Mouse (Mus musculus) thymus, adult 2 months (tissue): ENCODE data around the gene Alkbh2. TPM values are rescaled to one million over a fixed set of nuclear protein-coding genes. Genes with fewer than 3 reads are reported as not detected.

Source experiments
- DNase-seq: peaks from one replicate; pipeline ENCODE4 v3.0.0; 2021
- H3K27ac ChIP-seq: fragments of 200-500 bp; 2 replicates; pipeline ENCODE4 v1.5.1; 2012; ENCODE audit warnings: low read length, control low read depth; ENCODE audit not compliant: control insufficient read depth, insufficient read depth
- H3K27me3 ChIP-seq: fragments of 200-500 bp; 2 replicates; pipeline ENCODE4 v1.6.1; 2012; ENCODE audit warnings: mild to moderate bottlenecking, low read length, moderate library complexity, mixed read lengths; ENCODE audit not compliant: control insufficient read depth, insufficient read depth
- H3K36me3 ChIP-seq: fragments of 200-500 bp; 2 replicates; pipeline ENCODE4 v1.6.1; 2012; ENCODE audit warnings: mild to moderate bottlenecking, low read length, moderate library complexity; ENCODE audit not compliant: control insufficient read depth, insufficient read depth
- H3K4me1 ChIP-seq: fragments of 200-500 bp; replicated peaks from 2 replicates; pipeline ENCODE4 v1.6.1; 2012; ENCODE audit warnings: low read length; ENCODE audit not compliant: control insufficient read depth, insufficient read depth
- H3K4me3 ChIP-seq: fragments of 200-500 bp; 2 replicates; pipeline ENCODE4 v1.5.1; 2012; ENCODE audit warnings: mild to moderate bottlenecking, low read length, control low read depth, moderate library complexity; ENCODE audit not compliant: control insufficient read depth, insufficient read depth
- CTCF ChIP-seq: fragments of 200-500 bp; IDR thresholded peaks from 2 replicates; pipeline ENCODE4 v1.5.1; 2012; ENCODE audit warnings: mild to moderate bottlenecking, control low read depth, low read length, moderate library complexity, borderline replicate concordance; ENCODE audit not compliant: control insufficient read depth, poor library complexity, insufficient read depth; ENCODE audit errors: extremely low read depth
- POLR2A ChIP-seq: fragments of 200-500 bp; IDR thresholded peaks from 2 replicates; pipeline ENCODE4 v1.6.1; 2012; ENCODE audit warnings: mild to moderate bottlenecking, low read length, control low read depth, moderate library complexity; ENCODE audit not compliant: control insufficient read depth, poor library complexity, insufficient read depth; ENCODE audit errors: extremely low read depth
- WGBS: fragments of 180-500 bp; shearing (Covaris S2); methylation state at CpG from one replicate; pipeline ENCODE4 v1.1.7; 2018; 5-methylcytosine and 5-hydroxymethylcytosine counted together
- polyA plus RNA-seq: library from polyadenylated mRNA; depleted of rRNA; stranded (reverse); fragments of >200 nt; gene quantifications from 2 replicates; pipeline ENCODE4 v1.2.3, GENCODE M21; 2012; rRNA removed

The Alkbh2 gene
- polyA plus RNA-seq, 1 experiment: 14.5 TPM

DNA sequence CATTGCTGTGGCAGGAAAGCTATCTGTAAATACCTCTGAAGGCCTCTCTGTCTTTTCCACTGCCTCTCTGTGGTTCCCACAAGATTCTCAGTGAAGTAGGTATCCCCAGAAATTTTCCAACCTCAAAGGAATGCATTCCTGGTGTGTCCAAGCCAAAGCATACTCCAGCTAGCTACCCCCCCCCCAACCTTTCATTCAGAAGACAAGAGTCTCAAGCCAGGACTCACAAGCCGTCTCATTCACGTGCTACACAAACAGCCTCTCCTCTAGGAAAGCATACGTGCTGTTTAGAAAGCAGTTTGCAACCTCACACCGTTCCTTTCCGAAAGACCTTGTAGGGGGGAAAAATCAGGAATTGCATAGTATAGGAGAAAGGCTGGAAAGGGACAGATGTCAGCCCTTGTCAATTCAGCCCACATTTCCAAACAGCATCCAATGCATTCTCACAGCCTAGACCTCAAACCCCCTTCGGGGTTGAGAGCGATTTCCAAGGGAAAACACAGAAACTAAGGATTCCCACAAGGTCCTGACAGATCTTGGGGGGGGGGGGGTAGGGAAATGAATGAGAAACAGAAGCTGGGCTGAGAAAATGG, 37.5 kb downstream of the Alkbh2 start:
- TF ChIP-seq CTCF (no peak), POLR2A (no peak)
- 34% methylated on average over 7 of the region's 7 CpGs for WGBS
- H3K27ac ChIP-seq: no peak overlapping the region
- no peak overlapping the region for H3K4me3 ChIP-seq
- H3K27me3 ChIP-seq: no peaks in the 10 kb centered on the region
- no peaks in the 10 kb centered on the region for H3K36me3 ChIP-seq
- H3K4me1 ChIP-seq: peaks cover 2% of the 10 kb centered on the region; the same call in 1 of the 2 replicates
- DNase-seq: no peak

DNA sequence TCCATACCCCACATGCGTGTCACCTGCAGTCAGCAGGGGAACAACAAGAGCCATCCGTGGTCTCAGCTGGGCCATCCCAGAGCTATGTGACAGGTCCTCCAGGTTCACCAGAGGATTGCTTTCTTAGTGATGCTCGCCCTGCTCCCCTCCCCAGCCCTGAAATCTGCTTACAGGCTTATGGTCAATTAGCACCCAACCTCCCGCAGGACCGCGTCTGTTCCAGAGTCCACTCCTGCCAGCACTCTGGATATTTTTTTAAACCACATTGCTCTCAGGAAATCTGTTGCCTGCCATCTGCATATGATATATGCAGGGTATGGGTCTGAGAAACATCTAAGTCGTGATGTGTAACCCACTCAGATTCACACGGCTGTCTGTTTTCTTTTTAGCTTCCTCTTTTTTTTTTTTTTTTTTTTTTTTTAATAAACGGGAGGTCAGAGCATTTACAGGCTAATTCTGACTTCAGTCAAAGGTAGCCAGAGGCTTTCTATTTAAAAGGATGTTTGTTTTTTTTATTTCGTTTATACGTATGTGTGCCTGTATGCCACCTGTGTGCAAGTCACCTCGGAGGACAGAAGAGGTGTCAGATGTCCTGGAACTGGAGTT, 40.0 kb downstream of the Alkbh2 start:
- Histone ChIP-seq H3K4me1 (peaks cover 2% of the 10 kb centered on the region; the same call in 1 of the 2 replicates), H3K36me3 (no peaks in the 10 kb centered on the region), H3K27ac (no peak overlapping the region), H3K4me3 (no peak overlapping the region), H3K27me3 (no peaks in the 10 kb centered on the region)
- 53% methylated on average over 12 of the region's 12 CpGs for WGBS
- TF ChIP-seq POLR2A (no peak), CTCF (no peak)
- DNase-seq: no peak

DNA sequence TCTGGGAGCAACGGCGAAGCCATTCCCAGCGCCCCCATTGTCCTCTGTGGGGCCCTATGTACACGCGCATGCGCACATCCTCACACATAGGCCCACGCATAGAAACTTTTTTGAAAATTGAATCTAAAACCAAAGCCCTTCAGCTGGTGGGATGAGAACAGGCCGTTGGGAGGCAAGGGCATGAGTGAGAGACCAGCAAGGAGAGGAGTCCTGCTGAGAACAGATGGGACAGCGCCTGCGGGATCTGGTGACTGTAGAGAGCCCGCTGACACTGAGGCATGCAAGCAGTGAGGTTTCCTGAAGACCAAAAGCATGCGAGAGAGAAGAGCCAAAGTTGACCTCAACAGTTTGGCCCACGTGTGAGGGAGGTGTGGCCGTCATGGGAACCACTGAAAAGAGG, 42.5 kb downstream of the Alkbh2 start:
- H3K27me3 ChIP-seq: no peaks in the 10 kb centered on the region
- H3K36me3 ChIP-seq: no peaks in the 10 kb centered on the region
- no peak overlapping the region for H3K4me3 ChIP-seq
- DNase-seq: no peak
- H3K4me1 ChIP-seq: no peaks in the 10 kb centered on the region
- WGBS: 81% methylated on average over 14 of the region's 14 CpGs
- H3K27ac ChIP-seq: no peak overlapping the region
- no peak for TF ChIP-seq POLR2A
- no peak for TF ChIP-seq CTCF

DNA sequence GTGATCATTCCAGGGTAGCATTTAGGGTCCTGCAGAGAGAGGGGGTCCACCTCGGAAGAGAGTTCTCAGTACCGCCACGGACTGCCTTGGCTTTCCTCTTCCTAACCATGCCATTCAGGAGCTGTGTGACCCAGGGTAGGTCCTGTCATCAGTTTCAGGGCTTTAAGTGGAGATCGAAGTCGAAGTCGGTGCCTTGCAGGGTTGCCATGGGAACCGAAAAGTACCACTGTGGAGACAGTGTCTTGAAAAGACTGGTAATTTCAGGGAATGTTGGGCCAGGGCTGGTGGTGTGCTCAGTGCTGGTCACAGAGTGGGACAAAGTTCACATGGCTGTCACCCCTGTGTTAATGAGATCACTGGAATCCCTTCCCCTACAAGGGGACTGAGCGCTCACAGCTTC, 51.0 kb downstream of the Alkbh2 start:
- Histone ChIP-seq H3K27ac (no peak overlapping the region), H3K4me3 (no peak overlapping the region), H3K27me3 (no peaks in the 10 kb centered on the region), H3K4me1 (no peaks in the 10 kb centered on the region), H3K36me3 (no peaks in the 10 kb centered on the region)
- no peak for DNase-seq
- WGBS: 77% methylated on average over 8 of the region's 8 CpGs
- no peak for TF ChIP-seq CTCF
- TF ChIP-seq POLR2A: no peak

Other genes starting within 250 kb of the Alkbh2 start
- gene Coro1c, start 219.5 kb downstream of the Alkbh2 start, polyA plus RNA-seq: 67.8 and 78.3 TPM in 2 replicates
- gene Ssh1, start 134.3 kb downstream of the Alkbh2 start, polyA plus RNA-seq: 10.7 and 11.6 TPM in 2 replicates
- gene Dao, start 124.5 kb downstream of the Alkbh2 start, polyA plus RNA-seq: 0.11 and 0.36 TPM in 2 replicates
- 25.2 and 26.8 TPM in 2 replicates for gene Usp30, start 62.8 kb downstream of the Alkbh2 start, polyA plus RNA-seq
- gene Svop, start 36.6 kb downstream of the Alkbh2 start, polyA plus RNA-seq: 0.05 TPM in 1 of 2 replicates, not detected in the other
- gene Ung, start 2.2 kb upstream of the Alkbh2 start, polyA plus RNA-seq: 21.7 and 28.9 TPM in 2 replicates
- gene Acacb, start 18.3 kb upstream of the Alkbh2 start, polyA plus RNA-seq: 20.1 and 24.4 TPM in 2 replicates
- gene Foxn4, start 145.6 kb upstream of the Alkbh2 start, polyA plus RNA-seq: 0.20 and 0.26 TPM in 2 replicates
- 0.69 and 0.80 TPM in 2 replicates for gene Myo1h, start 160.9 kb upstream of the Alkbh2 start, polyA plus RNA-seq